Mouse (Mus musculus) pancreas, adult 10 weeks (tissue): Measurements from ENCODE around the gene Adipoq. TPM values are rescaled to one million over a fixed set of nuclear protein-coding genes. Genes with fewer than 3 reads are reported as not detected.

ENCODE experiments used
- polyA plus RNA-seq: library from polyadenylated mRNA; stranded (reverse); fragments of 350-450 nt; fragmentation: Illumina TruSeq; extraction: RNeasy Lipid Tissue Mini Kit (QIAGEN cat#74804); gene quantifications from one replicate; pipeline ENCODE4 v1.2.3, GENCODE M21; 2015; ENCODE audit warnings: low read depth, low replicate concordance; ENCODE audit not compliant: insufficient read depth

The Adipoq gene
- 26.9 TPM for polyA plus RNA-seq

GRCm38 (mm10) chr16:23146280-23146679, at the start of gene Adipoq:
Adipoq (plus strand) TSS chr16:23146536.

GRCm38 (mm10) chr16:23107231-23107942, 38.9 kb upstream of the Adipoq start, which contains the start of gene Eif4a2:
Eif4a2 (plus strand) TSS chr16:23107444.

GRCm38 (mm10) chr16:23127673-23128375, 18.5 kb upstream of the Adipoq start, which contains the start of gene Rfc4:
Rfc4 (minus strand) TSS chr16:23127737.

Other genes starting within 250 kb of the Adipoq start
- gene Fetub, start 228.2 kb upstream of the Adipoq start, polyA plus RNA-seq, result not detected
- gene Hrg, start 195.5 kb upstream of the Adipoq start, polyA plus RNA-seq, result not detected
- gene Kng2, start 117.1 kb upstream of the Adipoq start, polyA plus RNA-seq, result 1.1 TPM
- not detected for gene Kng1, start 88.7 kb upstream of the Adipoq start, polyA plus RNA-seq
- gene Eif4a2, start 39.1 kb upstream of the Adipoq start, polyA plus RNA-seq, result 172 TPM
- gene Rfc4, start 18.8 kb upstream of the Adipoq start, polyA plus RNA-seq, result 1.1 TPM
- gene St6gal1, start 78.2 kb downstream of the Adipoq start, polyA plus RNA-seq, result 4.4 TPM